Mouse (Mus musculus): Measurements from ENCODE around the gene Pcdh15. TPM values are rescaled to one million over a fixed set of nuclear protein-coding genes. Genes with fewer than 3 reads are reported as not detected.

The Pcdh15 gene
- polyA plus RNA-seq, 1 experiment: not detected

DNA sequence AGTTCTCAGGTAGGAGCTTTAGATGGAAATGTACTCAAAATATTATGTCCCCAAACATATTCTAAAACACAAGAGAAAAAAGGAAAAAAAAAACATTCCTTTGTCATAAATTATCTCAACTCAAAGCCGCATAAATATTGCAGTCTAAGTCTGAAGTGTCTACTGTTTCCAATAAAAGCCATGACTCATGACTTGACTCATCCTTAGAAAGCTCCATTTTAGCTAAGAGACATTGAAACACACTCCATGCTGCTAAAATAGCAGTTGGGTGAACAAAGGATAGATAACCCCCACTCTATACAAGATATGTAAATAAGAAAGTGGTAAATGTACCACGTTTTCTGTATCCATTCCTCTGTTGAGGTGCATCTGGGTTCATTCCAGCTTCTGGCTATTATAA, 416.6 kb downstream of the Pcdh15 start:
- Histone ChIP-seq H3K4me3 (ENCODE audit: insufficient read depth, low read length) (no peak overlapping the region), H3K27ac (ENCODE audit: insufficient read depth, low read depth, low read length) (no peak overlapping the region), H3K4me1 (ENCODE audit: control insufficient read depth, insufficient read depth, low read length) (no peaks in the 10 kb centered on the region)
- TF ChIP-seq CTCF (IDR thresholded peaks at IDR 0.05; ENCODE audit: low read depth, low read length) (no peak), POLR2A (IDR thresholded peaks at IDR 0.05; ENCODE audit: borderline replicate concordance, low read depth, low read length) (no peak)

DNA sequence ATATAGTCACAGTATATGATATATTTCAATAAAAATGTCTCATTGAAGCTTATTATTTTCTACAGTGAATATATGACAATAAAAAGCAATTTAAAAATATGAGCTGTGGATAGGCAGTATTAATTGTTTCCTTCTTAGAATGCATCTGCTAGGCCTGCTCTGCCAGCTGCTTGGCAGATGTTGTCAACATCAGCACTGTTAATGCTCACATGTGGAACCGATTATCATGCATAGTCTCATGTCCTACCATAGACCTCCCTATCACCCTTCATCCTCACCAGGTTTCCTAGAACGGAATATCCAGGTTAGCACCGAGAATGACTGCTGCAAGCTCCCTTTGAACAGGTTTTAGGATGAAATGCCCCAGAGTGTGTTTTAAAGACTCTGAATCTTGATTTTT, 420.3 kb downstream of the Pcdh15 start:
- TF ChIP-seq POLR2A (IDR thresholded peaks at IDR 0.05; ENCODE audit: borderline replicate concordance, low read depth, low read length) (no peak), CTCF (IDR thresholded peaks at IDR 0.05; ENCODE audit: low read depth, low read length) (no peak)
- Histone ChIP-seq H3K4me1 (ENCODE audit: control insufficient read depth, insufficient read depth, low read length) (no peaks in the 10 kb centered on the region), H3K4me3 (ENCODE audit: insufficient read depth, low read length) (no peak overlapping the region), H3K27ac (ENCODE audit: insufficient read depth, low read depth, low read length) (no peak overlapping the region)

DNA sequence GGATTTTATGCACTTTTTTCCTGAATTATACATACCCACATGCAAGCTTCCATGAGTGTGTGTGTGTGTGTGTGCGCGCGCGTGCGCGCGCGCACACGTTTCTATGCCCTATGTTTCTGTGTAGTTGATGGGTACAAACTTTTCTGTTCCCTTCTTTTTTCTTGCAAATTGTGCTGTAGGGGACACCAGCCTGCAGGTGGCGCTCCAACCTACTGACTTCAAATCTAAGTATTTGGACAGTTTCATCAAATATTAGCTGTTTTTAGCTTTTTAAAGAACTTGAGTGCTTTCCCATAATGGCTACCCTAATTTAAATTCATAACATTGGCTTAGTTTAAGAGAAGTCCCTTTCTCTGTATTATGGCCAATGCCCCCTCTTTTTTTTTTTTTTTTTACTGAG, 453.7 kb downstream of the Pcdh15 start:
- H3K4me1 ChIP-seq (ENCODE audit: control insufficient read depth, insufficient read depth, low read length): no peaks in the 10 kb centered on the region
- no peak overlapping the region for H3K27ac ChIP-seq (ENCODE audit: insufficient read depth, low read depth, low read length)
- no peak overlapping the region for H3K4me3 ChIP-seq (ENCODE audit: insufficient read depth, low read length)
- no peak for TF ChIP-seq POLR2A (IDR thresholded peaks at IDR 0.05; ENCODE audit: borderline replicate concordance, low read depth, low read length)
- no peak for TF ChIP-seq CTCF (IDR thresholded peaks at IDR 0.05; ENCODE audit: low read depth, low read length)

DNA sequence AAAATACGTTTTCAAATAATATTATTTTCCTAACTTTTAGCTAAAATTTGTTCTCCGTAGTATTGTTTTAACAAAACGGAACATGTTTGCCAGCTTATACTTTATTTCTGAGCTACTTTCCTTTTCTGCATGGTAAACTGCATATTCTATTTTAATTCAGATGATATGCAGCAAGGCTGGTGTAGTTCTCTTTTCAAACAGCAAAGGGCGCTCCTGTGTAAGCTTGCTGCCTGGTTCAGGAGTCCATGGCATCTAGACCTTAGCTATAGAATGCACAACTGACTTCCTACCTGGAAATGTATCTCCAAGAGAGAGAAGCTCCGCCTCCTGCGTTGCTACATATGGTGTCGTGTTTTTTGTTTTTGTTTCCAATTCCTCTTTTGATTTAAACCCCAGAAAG, 465.1 kb downstream of the Pcdh15 start:
- Histone ChIP-seq H3K4me3 (ENCODE audit: insufficient read depth, low read length) (no peak overlapping the region), H3K4me1 (ENCODE audit: control insufficient read depth, insufficient read depth, low read length) (no peaks in the 10 kb centered on the region), H3K27ac (ENCODE audit: insufficient read depth, low read depth, low read length) (no peak overlapping the region)
- no peak for TF ChIP-seq CTCF (IDR thresholded peaks at IDR 0.05; ENCODE audit: low read depth, low read length)
- no peak for TF ChIP-seq POLR2A (IDR thresholded peaks at IDR 0.05; ENCODE audit: borderline replicate concordance, low read depth, low read length)

DNA sequence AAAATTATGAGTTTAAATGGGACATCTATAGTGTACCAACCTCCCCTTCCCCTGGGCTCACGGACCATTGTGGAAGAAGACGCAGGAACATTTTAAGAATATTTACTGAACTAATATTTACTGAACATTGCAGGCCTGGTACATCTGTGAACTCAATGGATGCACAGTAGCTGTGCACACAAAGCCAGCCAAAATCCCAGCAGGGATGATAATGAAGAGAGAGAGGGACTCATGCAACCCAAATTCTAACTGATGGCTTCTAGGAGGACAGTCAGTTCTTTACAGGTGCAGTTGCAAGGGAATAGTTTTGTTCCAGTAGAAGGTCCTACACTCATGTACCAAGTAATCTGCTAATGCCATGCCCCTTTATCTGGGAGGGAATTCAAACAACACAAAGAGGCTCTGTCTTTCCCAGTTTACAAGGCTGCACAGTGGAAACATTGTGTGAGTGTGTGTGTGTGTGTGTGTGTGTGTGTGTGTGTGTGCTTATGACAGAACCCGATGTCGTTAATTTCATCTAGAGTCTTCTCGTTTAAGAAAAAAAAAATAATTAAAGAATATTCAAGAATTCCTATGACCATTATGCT, 475.7 kb downstream of the Pcdh15 start:
- Histone ChIP-seq H3K4me3 (ENCODE audit: insufficient read depth, low read length) (no peak overlapping the region), H3K4me1 (ENCODE audit: control insufficient read depth, insufficient read depth, low read length) (no peaks in the 10 kb centered on the region), H3K27ac (ENCODE audit: insufficient read depth, low read depth, low read length) (no peak overlapping the region)
- no peak for TF ChIP-seq CTCF (IDR thresholded peaks at IDR 0.05; ENCODE audit: low read depth, low read length)
- TF ChIP-seq POLR2A (IDR thresholded peaks at IDR 0.05; ENCODE audit: borderline replicate concordance, low read depth, low read length): no peak

DNA sequence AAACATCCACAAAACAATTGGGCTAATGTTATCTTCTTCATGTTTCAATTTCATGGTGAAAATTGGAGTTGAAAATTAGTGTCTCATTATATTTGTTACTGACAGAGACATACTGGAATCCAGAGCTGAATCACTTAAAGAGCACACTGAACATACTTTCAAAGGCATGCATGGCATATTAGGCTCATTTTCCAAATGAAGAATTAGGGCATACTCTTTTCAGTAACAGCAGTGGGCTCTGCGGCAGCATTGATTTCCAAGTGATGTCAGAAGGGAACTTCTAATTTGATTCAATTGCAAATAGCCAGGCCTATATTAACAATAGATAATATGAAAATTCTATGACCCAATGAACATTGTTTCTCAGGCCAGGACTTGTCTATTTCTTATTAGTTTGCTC, 568.4 kb downstream of the Pcdh15 start:
- Histone ChIP-seq H3K27ac (ENCODE audit: insufficient read depth, low read depth, low read length) (no peak overlapping the region), H3K4me3 (ENCODE audit: insufficient read depth, low read length) (no peak overlapping the region), H3K4me1 (ENCODE audit: control insufficient read depth, insufficient read depth, low read length) (no peaks in the 10 kb centered on the region)
- TF ChIP-seq CTCF (IDR thresholded peaks at IDR 0.05; ENCODE audit: low read depth, low read length) (no peak), POLR2A (IDR thresholded peaks at IDR 0.05; ENCODE audit: borderline replicate concordance, low read depth, low read length) (no peak)

DNA sequence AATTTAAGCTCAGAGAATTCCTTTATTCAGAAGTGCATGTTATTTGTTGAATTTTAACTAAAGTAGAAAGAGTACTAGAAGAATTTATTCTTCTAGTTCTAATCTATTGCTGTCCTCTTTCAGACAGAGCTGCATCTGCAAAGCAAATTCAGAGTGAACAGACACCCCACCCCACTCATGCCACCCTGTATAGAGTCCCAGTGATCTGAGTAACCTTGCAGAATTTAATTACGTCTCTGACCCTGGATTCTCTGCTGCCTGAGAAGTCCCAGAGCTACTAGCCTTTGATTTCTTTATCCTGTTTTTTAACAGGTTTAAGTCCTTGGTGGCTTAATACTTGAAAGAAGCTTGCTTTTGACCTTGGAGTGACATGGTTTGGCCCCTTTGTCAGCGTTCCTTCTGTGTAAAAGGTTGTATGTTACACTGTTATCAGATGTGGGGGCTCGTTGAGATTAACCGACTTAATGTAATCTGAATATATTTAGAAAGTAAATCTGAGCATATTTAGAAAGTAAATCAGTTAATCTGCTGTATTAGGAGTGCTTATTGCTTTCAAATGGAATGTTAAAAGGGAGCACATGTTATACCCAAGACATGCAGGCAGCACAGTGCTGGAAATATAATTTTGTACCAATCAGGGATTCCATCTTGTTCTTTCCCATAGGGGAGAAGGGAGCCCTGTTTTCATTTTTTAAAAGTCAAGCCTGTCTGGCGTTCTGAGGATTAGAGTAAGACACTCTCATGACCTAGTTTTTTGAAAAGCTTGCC, 601.6 kb downstream of the Pcdh15 start:
- TF ChIP-seq CTCF (IDR thresholded peaks at IDR 0.05; ENCODE audit: low read depth, low read length): no peak
- TF ChIP-seq POLR2A (IDR thresholded peaks at IDR 0.05; ENCODE audit: borderline replicate concordance, low read depth, low read length): no peak
- H3K27ac ChIP-seq (ENCODE audit: insufficient read depth, low read depth, low read length): no peak overlapping the region
- H3K4me3 ChIP-seq (ENCODE audit: insufficient read depth, low read length): no peak overlapping the region
- H3K4me1 ChIP-seq (ENCODE audit: control insufficient read depth, insufficient read depth, low read length): no peaks in the 10 kb centered on the region

DNA sequence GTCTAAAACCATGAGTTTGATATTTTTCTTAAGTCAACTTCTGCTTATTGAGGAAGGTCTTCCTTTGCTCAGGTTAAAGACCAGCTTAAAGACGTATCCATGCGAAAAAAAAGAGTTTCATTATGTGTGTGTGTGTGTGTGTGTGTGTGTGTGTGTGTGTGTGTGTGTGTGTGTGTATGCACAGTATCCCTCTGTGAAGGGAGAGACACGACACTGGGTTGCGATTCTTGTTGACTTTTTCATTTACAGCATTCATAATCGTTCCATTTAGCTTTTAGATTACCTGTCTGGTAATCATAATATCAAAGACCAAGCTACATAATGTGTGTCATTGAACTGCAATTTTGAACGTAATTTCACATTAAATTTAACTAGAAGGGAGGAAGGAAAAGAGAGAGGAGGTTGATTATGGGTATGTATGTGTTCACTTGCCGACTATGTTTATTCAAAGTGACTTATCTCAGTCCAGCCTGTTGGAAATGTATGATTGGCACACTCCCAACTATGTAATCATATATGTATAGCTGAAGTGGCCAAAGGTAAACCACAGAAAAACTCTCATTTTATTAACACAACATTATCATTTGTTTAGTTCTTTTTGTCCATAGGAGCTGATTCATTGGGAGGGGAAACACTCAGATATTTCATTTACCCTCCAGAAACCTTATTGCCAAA, 626.6 kb downstream of the Pcdh15 start:
- no peak overlapping the region for H3K27ac ChIP-seq (ENCODE audit: insufficient read depth, low read depth, low read length)
- TF ChIP-seq POLR2A (IDR thresholded peaks at IDR 0.05; ENCODE audit: borderline replicate concordance, low read depth, low read length) (no peak), CTCF (IDR thresholded peaks at IDR 0.05; ENCODE audit: low read depth, low read length) (no peak)

DNA sequence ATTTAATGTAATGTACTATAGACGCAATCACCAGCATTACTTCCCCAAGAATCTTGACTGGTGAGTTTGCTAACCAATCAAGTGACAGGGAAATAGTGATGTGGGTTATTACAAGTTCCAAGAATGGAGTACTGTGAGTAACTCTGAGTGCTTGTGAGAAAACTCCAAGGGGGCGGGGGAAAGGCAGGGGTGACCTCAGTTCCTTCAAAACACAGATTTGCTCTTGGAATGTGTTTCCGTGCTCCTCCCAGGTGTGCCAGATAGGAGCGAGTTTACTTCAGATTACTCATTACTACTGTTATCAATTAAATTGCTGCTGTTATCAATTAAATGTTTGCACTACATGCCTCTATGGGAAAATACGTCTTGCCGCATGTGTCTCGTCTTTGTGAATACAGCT, 634.1 kb downstream of the Pcdh15 start:
- no peak overlapping the region for H3K27ac ChIP-seq (ENCODE audit: insufficient read depth, low read depth, low read length)
- no peaks in the 10 kb centered on the region for H3K4me1 ChIP-seq (ENCODE audit: control insufficient read depth, insufficient read depth, low read length)
- no peak overlapping the region for H3K4me3 ChIP-seq (ENCODE audit: insufficient read depth, low read length)
- TF ChIP-seq POLR2A (IDR thresholded peaks at IDR 0.05; ENCODE audit: borderline replicate concordance, low read depth, low read length) (no peak), CTCF (IDR thresholded peaks at IDR 0.05; ENCODE audit: low read depth, low read length) (no peak)

More for the DNA sequence above, 626.6 kb downstream of the Pcdh15 start:
- Histone ChIP-seq H3K4me3 (ENCODE audit: insufficient read depth, low read length) (no peak overlapping the region), H3K4me1 (ENCODE audit: control insufficient read depth, insufficient read depth, low read length) (no peaks in the 10 kb centered on the region)

DNA sequence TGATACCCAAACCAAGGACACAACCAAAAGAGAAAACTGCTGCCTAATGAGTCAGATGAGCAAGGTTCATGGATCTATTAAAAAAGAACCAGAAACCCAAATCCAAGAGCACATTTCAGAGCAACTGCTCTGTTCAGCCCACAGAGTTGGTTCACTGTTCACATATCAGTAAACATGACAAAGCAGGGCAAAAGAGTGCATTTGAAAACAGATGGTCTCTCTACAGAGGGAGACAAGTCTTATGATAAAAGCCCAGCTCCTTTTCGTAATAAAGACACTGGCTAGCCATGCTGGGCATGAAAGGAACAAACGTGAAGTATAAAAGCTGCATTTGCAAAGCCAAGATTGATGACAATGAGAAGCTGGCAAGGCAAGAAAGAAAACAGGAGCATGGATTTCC, 649.9 kb downstream of the Pcdh15 start:
- no peak for TF ChIP-seq CTCF (IDR thresholded peaks at IDR 0.05; ENCODE audit: low read depth, low read length)
- no peak for TF ChIP-seq POLR2A (IDR thresholded peaks at IDR 0.05; ENCODE audit: borderline replicate concordance, low read depth, low read length)

More for the DNA sequence above, 649.9 kb downstream of the Pcdh15 start:
- no peak overlapping the region for H3K27ac ChIP-seq (ENCODE audit: insufficient read depth, low read depth, low read length)
- H3K4me1 ChIP-seq (ENCODE audit: control insufficient read depth, insufficient read depth, low read length): no peaks in the 10 kb centered on the region
- no peak overlapping the region for H3K4me3 ChIP-seq (ENCODE audit: insufficient read depth, low read length)

Data from bone marrow macrophage, adult 2 months (primary cell).